Mouse (Mus musculus) brown adipose tissue, adult 24 weeks (tissue): ENCODE data around the gene Fgd6. TPM values are rescaled to one million over a fixed set of nuclear protein-coding genes. Genes with fewer than 3 reads are reported as not detected.

Source experiments
- H3K27ac ChIP-seq: fragments of 200-500 bp; replicated peaks from 2 replicates; pipeline ENCODE4 v1.5.1; 2012; ENCODE audit warnings: low read depth, mild to moderate bottlenecking, low read length
- H3K4me1 ChIP-seq: fragments of 200-500 bp; 2 replicates; pipeline ENCODE4 v1.6.1; 2012; ENCODE audit warnings: low read length, mixed read lengths; ENCODE audit not compliant: control insufficient read depth, insufficient read depth, insufficient read length
- H3K4me3 ChIP-seq: fragments of 200-500 bp; 2 replicates; pipeline ENCODE4 v1.5.1; 2012; ENCODE audit warnings: low read depth, mild to moderate bottlenecking, low read length, moderate library complexity; ENCODE audit not compliant: insufficient read depth
- polyA plus RNA-seq: library from polyadenylated mRNA; stranded (reverse); fragments of >200 nt; gene quantifications from 2 replicates; pipeline ENCODE4 v1.2.4, GENCODE M21; 2012; ENCODE audit not compliant: missing spikeins, insufficient read depth, insufficient read length

Fgd6 gene
- polyA plus RNA-seq, 1 experiment = 1.5 TPM

DNA sequence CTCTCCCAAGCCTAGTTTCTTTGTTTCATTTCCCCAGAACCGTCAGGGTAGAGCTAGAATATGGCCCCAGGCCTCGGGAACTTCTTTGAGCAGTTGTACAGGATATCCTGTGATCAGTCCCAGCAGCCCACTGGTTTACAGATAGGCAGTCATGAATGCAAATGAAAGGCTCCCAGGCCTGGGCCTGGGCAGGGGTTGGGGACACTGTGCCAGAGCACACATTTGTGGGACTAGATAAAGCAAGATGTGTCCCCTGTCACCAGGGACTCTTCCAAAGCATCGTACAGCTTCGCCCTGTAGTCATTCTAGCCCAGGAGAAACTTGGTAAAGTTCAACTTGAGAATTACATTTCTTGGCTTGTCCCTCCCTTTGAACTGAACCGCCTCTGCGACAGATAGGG lies 123.2 kb downstream of the Fgd6 start:
- Histone ChIP-seq H3K27ac (no peak overlapping the region), H3K4me3 (no peak overlapping the region), H3K4me1 (no peaks in the 10 kb centered on the region)

DNA sequence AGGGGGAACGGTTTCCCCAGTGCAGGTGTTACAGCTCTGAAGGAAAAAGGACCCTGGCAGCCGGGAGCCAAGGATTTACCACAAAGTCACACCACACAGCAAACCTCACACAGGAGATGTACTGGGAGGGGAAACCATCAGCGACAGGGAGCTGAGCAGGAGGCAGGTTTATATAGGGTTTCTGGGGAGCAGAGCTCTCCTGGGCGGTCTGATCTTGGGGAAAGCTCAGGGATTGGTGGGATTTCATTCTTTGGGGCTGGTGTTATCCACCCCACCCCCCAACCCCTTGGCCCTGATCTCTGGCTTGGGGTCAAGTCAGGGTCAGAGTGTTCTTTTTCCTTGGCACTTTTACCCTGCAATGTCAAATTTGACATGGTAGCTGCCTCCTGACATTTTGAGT lies 123.6 kb downstream of the Fgd6 start:
- Histone ChIP-seq H3K4me3 (no peak overlapping the region), H3K4me1 (no peaks in the 10 kb centered on the region), H3K27ac (no peak overlapping the region)

DNA sequence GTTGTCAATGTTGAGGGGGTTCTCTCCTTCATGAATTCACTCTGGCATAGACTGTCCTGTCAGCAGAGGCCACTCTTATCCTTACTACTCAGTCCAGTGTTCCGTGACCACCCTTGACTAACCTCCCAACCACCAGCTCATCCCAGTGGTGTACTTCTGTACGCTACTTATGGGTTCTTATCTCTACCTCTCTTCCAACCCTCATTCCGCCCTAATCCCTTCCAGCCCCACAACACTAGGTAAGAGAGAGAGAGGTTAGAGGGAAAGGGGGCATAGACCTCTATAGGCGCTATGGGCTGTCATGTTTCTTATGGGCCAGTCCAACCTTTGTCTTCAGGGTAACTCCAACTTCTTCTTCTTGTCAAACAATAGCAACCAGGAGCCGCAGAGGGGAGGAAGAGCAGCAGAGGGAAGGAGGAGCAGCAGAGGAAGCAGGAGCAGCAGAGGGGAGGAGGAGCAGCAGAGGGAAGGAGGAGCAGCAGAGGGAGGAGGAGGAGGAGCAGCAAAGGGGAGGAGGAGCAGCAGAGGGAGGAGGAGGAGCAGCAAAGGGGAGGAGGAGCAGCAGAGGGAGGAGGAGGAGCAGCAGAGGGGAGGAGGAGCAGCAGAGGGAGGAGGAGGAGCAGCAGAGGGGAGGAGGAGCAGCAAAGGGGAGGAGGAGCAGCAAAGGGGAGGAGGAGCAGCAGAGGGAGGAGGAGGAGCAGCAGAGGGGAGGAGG lies 125.4 kb downstream of the Fgd6 start:
- Histone ChIP-seq H3K4me1 (no peaks in the 10 kb centered on the region), H3K27ac (no peak overlapping the region), H3K4me3 (no peak overlapping the region)

DNA sequence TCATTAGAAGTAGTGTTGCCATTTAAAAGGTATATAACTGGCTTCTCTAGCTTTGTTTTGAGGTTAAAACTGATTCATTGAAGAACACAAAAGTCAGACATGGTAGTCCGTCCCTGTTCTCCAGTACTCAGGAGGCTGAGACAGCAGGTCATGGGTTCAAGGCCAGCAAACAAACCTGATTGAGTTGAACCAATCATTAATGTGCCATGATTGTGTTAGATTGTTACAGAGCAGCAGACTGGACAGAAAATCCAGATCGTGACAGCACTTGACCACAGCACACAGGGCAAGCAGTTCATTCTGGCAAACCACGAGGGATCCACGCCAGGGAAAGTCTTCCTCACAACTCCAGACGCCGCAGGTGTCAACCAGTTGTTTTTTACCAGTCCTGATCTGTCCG lies 126.2 kb downstream of the Fgd6 start:
- Histone ChIP-seq H3K4me3 (no peak overlapping the region), H3K4me1 (no peaks in the 10 kb centered on the region), H3K27ac (no peak overlapping the region)

DNA sequence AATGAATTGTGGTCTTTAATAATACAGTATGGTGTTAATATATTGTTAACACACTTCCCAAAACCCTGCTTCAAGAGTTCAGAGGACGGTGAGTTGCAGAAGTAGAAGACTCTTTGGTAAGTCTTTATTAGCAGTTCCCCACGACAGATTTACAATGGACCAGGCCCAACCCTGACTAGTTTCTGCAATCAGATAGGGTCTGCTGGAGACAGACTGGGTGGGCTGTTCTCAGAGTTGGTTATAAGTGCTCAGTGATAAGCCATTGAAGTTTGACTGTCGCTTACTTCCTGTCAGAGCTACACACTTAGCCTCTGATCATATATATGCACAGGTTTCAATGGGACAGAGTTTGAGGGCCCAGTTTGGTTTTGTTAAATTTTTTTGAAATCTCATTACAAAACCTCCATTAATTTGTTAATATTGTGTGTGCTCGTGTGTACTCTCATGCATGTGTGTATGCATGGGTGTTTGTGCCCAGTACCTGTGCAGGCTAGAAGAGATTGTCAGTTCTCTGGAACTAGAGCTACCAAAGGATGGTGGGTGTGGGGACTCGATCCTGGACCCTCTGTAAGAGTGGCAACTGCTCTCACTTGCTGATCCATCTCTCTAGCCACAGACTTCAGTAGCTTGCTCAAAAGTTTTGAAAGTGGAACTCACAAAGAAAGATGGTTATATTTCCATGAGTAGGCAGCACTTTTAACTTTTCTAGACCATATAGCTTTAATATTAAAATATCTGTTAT lies 128.5 kb downstream of the Fgd6 start:
- H3K4me1 ChIP-seq = no peaks in the 10 kb centered on the region
- H3K27ac ChIP-seq = no peak overlapping the region
- H3K4me3 ChIP-seq = no peak overlapping the region

DNA sequence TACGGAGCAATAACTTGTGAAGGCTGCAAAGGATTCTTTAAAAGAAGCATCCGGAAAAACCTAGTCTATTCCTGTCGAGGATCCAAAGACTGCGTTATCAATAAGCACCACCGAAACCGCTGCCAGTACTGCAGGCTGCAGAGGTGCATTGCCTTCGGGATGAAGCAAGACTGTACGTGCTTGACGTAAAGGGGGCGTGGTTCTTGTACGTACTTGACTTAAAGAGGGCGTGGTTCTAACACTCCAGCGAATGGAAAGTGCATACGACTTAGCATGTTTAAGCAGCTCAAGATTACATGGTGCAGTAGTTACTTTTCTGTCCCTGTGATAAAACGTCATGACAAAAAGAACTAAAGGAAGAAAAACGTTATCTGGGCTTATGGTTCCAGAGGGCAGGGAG lies 129.6 kb downstream of the Fgd6 start:
- Histone ChIP-seq H3K27ac (no peak overlapping the region), H3K4me3 (no peak overlapping the region), H3K4me1 (no peaks in the 10 kb centered on the region)

DNA sequence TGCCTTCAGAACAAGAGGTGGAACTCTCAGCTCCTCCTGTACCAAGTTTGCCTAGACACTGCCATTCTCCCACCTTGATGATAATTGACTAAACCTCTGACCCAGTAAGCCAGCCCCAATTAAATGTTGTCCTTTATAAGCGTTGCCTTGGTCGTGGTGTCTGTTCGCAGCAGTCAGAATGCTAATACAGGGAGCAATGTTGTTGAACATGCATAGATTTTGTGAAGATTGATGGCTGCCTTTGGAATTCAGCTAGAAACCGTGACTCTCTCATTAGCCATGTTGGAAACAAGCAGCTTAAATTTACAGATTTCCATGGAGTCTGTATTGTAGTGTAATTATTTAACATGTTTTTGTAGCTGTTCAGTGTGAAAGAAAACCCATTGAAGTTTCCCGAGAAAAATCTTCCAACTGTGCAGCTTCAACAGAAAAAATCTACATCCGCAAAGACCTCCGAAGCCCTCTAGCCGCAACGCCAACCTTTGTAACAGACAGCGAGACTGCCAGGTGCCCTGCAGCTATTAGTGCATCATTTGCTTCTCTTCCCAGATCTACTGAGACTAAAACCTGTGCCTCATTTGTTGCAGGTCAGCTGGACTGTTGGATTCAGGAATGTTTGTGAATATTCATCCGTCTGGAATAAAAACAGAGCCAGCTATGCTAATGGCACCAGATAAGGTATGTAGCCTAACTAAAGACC lies 131.4 kb downstream of the Fgd6 start:
- Histone ChIP-seq H3K27ac (no peak overlapping the region), H3K4me3 (no peak overlapping the region), H3K4me1 (no peaks in the 10 kb centered on the region)

DNA sequence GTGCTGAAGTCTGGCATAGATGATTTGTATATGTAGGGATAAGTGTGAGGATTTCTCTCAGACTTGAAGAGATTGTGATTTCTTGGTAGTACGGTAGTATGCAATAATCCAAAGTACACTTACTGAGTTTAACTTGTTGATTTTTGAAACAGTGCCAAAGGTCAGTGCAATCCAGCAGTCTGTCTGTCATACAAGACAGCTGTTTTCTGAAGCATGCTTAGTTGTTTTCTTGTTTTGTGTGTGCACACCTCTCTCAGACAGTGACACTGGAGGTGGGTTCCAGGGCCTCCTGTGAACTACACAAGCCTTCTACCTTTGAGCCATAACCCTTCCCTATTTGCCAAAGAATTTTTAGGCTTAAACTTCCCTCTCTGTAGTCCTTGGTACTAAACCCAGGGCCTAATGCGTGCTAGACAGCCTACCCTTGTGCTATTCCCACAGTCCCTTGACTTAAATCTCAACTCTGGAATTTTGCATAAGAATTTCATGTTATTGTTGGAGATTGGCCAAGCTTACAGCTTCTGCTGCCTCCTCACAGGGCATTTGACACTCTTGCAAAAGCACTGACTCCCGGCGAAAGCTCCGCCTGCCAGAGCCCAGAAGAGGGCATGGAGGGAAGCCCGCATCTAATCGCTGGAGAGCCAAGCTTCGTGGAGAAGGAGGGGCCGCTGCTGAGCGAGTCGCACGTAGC lies 135.8 kb downstream of the Fgd6 start:
- Histone ChIP-seq H3K27ac (no peak overlapping the region), H3K4me1 (no peaks in the 10 kb centered on the region), H3K4me3 (no peak overlapping the region)

DNA sequence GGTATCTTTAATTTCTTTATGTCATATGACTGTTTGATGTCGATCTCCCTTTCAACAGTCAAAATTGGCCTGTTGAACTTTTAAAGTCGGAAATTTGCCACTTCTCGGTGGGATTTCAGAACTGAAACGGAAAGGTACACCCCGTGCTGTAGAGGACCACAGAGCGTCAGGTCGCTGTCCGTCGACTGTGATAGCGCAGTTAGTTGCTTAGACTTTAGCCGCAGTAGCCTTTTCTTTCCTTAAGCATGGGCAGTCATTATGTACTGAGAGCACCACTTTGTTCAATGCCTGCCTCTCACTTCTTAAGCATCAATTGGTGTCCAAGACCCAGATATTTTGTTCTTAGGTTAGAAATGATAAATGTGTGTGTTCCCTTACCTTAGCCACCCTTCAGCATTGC lies 136.3 kb downstream of the Fgd6 start:
- Histone ChIP-seq H3K27ac (no peak overlapping the region), H3K4me3 (no peak overlapping the region), H3K4me1 (no peaks in the 10 kb centered on the region)

DNA sequence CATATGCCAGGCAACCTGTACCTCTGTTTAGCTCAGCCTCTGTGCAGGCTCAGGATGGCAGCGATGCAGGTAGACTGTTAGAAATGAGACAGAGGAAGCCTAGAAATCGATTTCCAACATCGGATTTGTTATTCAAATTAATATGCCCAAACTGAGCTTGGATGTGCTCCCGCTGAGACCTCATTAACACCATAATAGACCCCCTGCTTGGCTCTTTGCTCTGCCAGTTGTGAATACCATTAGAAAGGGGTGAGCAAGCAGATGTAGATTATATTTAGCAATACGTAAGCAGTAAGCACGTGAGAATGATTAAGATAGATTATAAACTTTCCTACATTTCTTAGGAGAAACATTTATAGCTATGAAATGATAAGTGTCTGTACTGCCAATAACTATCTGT lies 136.9 kb downstream of the Fgd6 start:
- H3K4me3 ChIP-seq = no peak overlapping the region
- no peak overlapping the region for H3K27ac ChIP-seq
- H3K4me1 ChIP-seq = no peaks in the 10 kb centered on the region

DNA sequence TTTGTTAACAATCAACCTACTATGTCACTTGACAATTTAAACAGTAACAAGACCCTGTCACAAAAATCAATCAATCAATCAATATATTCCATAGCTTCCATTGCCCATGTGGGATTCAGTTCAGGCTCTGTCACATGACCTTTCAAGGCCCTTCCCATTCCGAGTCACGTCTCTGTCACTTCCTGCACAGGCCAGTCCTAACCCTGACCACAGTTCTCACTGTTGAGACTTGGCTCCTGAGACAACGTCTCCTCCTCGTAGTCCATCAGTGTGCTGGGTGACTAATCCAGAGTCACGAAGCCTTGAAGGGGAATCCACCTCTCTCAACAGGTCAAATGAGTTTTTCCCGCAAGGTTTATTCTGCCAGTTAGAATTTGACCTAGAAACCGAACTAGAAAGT lies 138.9 kb downstream of the Fgd6 start:
- H3K4me1 ChIP-seq = no peaks in the 10 kb centered on the region
- no peak overlapping the region for H3K4me3 ChIP-seq
- H3K27ac ChIP-seq = no peak overlapping the region

DNA sequence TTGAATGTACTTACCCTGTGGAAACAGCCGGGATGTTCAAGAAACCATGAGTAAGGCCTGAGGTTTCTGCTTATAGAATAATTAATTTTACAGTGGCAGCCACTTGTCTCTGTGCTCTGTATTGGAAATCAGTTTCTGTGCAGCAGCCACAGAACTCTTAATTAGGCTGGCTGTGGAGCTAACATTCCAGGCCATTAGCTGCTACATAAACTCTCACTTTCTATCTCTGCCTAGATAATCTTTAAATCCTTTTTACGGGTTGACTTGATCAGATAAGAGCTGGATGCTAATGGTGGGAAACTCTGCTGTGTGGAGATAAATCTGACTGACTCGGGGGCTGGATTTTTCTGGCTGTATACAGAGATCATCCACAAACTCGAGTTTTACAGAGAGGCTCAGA lies 147.4 kb downstream of the Fgd6 start:
- Histone ChIP-seq H3K4me1 (no peaks in the 10 kb centered on the region), H3K4me3 (no peak overlapping the region), H3K27ac (no peak overlapping the region)
